Mouse (Mus musculus) cerebellum, adult 2 months (tissue): ENCODE measurements around the gene Carmil1. TPM values are rescaled to one million over a fixed set of nuclear protein-coding genes. Genes with fewer than 3 reads are reported as not detected.

Source experiments
- DNase-seq, 2 experiments: peaks; one replicate each; pipeline ENCODE4 v3.0.0; 2021
- H3K27ac ChIP-seq: fragments of 200-500 bp; 2 replicates; pipeline ENCODE4 v1.5.1; 2012; ENCODE audit warnings: low read length, control low read depth, inconsistent platforms; ENCODE audit not compliant: insufficient read depth
- H3K27me3 ChIP-seq: fragments of 200-500 bp; 2 replicates; pipeline ENCODE4 v1.6.1; 2012; ENCODE audit warnings: inconsistent platforms, mild to moderate bottlenecking, low read length, moderate library complexity; ENCODE audit not compliant: control insufficient read depth, insufficient read depth
- H3K4me1 ChIP-seq: fragments of 200-500 bp; 2 replicates; pipeline ENCODE4 v1.6.1; 2011; ENCODE audit warnings: low read length; ENCODE audit not compliant: control insufficient read depth, insufficient read depth
- H3K4me3 ChIP-seq: fragments of 200-500 bp; replicated peaks from 2 replicates; pipeline ENCODE3; 2011; ENCODE audit warnings: mild to moderate bottlenecking, low read depth, low read length, control low read depth; ENCODE audit not compliant: insufficient read depth
- CTCF ChIP-seq: fragments of 200-500 bp; IDR thresholded peaks from 2 replicates; pipeline ENCODE4 v1.5.1; 2011; ENCODE audit warnings: low read depth, mild to moderate bottlenecking, control low read depth, low read length, moderate library complexity, borderline replicate concordance; ENCODE audit not compliant: insufficient read depth
- POLR2A ChIP-seq: fragments of 200-500 bp; IDR thresholded peaks from 2 replicates; pipeline ENCODE4 v1.6.1; 2011; ENCODE audit warnings: low read length, control low read depth, borderline replicate concordance; ENCODE audit not compliant: insufficient read depth
- WGBS: fragments of 180-500 bp; shearing (Covaris S2); methylation state at CpG from one replicate; pipeline ENCODE4 v1.1.7; 2018; 5-methylcytosine and 5-hydroxymethylcytosine counted together
- polyA plus RNA-seq: library from polyadenylated mRNA; depleted of rRNA; stranded (reverse); fragments of >200 nt; gene quantifications from 2 replicates; pipeline ENCODE4 v1.2.3, GENCODE M21; 2012

Carmil1 gene
- polyA plus RNA-seq, 1 experiment = 24.8 TPM

GRCm38 (mm10) chr13:24251236-24251635 is 29.4 kb downstream of the Carmil1 start:
- no peak for TF ChIP-seq POLR2A
- TF ChIP-seq CTCF = no peak
- Histone ChIP-seq H3K27ac (no peak overlapping the region), H3K4me3 (no peak overlapping the region), H3K27me3 (no peaks in the 10 kb centered on the region), H3K4me1 (peaks cover 6% of the 10 kb centered on the region; the same call in 1 of the 2 replicates)
- DNase-seq = no peak
- WGBS = 93% methylated on average over 7 of the region's 7 CpGs

DNA sequence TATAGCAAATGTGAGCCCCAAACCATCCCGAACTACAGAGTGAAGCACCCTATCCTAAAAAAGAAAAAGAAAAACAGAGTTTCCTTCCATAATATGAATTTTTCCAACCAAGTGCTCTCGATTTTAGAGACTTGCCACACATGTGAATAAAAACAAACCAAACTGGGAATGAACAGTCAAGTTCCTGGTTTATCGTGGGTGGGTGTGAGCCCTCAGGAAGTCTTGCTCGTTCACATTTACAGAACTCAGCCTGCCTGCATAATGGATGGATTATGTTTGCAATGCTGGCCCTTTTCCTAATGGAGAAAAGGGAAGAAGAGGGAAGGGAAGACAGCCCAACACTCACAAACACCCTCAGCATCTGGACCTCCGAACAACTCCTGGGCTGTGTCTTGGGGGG is 32.7 kb downstream of the Carmil1 start:
- TF ChIP-seq CTCF = no peak
- TF ChIP-seq POLR2A = no peak
- WGBS = 90% methylated on average over 5 of the region's 5 CpGs
- H3K27ac ChIP-seq = no peak overlapping the region
- peaks cover 4% of the 10 kb centered on the region; the same call in 1 of the 2 replicates for H3K4me1 ChIP-seq
- no peak for DNase-seq
- H3K27me3 ChIP-seq = no peaks in the 10 kb centered on the region
- H3K4me3 ChIP-seq = no peak overlapping the region

- Histone ChIP-seq H3K27ac (no peak overlapping the region), H3K27me3 (no peaks in the 10 kb centered on the region), H3K4me3 (no peak overlapping the region), H3K4me1 (peaks cover 4% of the 10 kb centered on the region; the same call in 1 of the 2 replicates)
- DNase-seq = no peak
- 91% methylated on average over 3 of the region's 3 CpGs for WGBS
- TF ChIP-seq POLR2A (no peak), CTCF (no peak)
Observed at GRCm38 (mm10) chr13:24247441-24247840, 33.2 kb downstream of the Carmil1 start.

DNA sequence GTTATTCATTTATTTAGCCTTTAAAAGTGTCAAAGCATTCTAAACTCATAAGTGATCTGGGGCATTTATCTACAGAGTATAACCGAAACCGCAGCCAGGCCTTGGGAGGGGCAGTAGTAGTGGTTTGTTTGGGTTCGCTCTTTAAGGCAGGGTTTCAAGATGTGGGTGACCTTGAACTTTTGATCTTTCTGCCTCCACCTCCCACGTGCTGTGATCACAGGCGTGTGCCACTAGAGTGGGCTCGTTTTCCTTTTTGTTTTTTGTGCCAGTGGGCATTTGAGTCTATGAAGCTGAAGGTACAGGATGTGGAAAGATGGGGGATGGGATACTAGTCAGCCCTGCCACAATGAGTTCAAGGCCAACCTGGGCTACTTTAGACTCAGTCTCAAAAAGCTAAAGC is 34.3 kb downstream of the Carmil1 start:
- no peak for DNase-seq
- 89% methylated on average over 6 of the region's 6 CpGs for WGBS
- Histone ChIP-seq H3K27me3 (no peaks in the 10 kb centered on the region), H3K4me1 (peaks cover 3% of the 10 kb centered on the region; the same call in 1 of the 2 replicates), H3K27ac (no peak overlapping the region), H3K4me3 (no peak overlapping the region)
- no peak for TF ChIP-seq CTCF
- TF ChIP-seq POLR2A = no peak

- DNase-seq = no peak
- Histone ChIP-seq H3K4me3 (no peak overlapping the region), H3K27ac (no peak overlapping the region), H3K4me1 (peaks cover 4% of the 10 kb centered on the region), H3K27me3 (no peaks in the 10 kb centered on the region)
- WGBS = 69% methylated on average over 11 of the region's 11 CpGs
- no peak for TF ChIP-seq POLR2A
- no peak for TF ChIP-seq CTCF
Observed at GRCm38 (mm10) chr13:24244613-24245012, 36.0 kb downstream of the Carmil1 start.

- no peaks in the 10 kb centered on the region for H3K27me3 ChIP-seq
- no peak overlapping the region for H3K4me3 ChIP-seq
- WGBS = 88% methylated on average over 4 of the region's 4 CpGs
- H3K27ac ChIP-seq = no peak overlapping the region
- TF ChIP-seq CTCF (no peak), POLR2A (no peak)
- H3K4me1 ChIP-seq = peaks cover 7% of the 10 kb centered on the region
- no peak for DNase-seq
Observed at GRCm38 (mm10) chr13:24243964-24244363, 36.6 kb downstream of the Carmil1 start.

DNA sequence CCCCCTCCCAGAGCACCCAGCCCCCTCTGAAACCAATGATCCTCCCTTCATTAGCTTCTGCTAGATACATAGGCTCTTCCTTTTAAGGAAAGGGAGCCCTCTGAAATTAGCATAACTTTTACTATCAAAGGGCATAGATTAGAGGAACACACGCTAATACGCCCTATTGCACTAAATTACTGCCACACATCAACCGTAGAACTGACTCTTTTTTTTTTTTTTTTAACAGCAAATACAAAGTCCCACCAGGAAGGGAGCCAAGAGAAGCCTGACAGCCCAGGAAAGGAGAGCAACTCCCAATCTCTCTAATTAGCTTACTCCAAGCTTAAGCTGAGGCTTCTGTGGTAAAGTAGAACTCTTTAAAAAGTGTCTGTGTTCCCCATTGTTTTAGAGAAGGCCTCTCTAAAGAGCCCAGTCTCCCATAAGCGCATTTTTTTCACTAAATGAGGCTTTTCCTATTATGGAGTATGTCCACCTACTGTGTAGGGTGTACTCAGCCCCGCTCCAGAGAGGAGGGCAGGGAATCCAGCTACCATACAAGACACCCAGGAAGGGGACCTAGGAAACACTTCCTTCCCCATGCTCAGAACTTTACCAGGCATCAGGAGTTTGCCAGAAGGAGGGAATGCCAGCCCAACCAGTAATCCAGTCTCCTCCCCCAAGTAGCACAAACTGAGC is 38.0 kb downstream of the Carmil1 start:
- H3K4me3 ChIP-seq = no peak overlapping the region
- H3K27me3 ChIP-seq = no peaks in the 10 kb centered on the region
- TF ChIP-seq POLR2A = no peak
- TF ChIP-seq CTCF = no peak
- peaks cover 10% of the 10 kb centered on the region; the same call in 1 of the 2 replicates for H3K4me1 ChIP-seq
- no peak for DNase-seq
- 71% methylated on average over 5 of the region's 5 CpGs for WGBS
- H3K27ac ChIP-seq = no peak overlapping the region

- H3K27ac ChIP-seq = no peak overlapping the region
- WGBS = 96% methylated on average over 5 of the region's 5 CpGs
- TF ChIP-seq CTCF (no peak), POLR2A (no peak)
- H3K4me3 ChIP-seq = no peak overlapping the region
- no peak for DNase-seq
- no peaks in the 10 kb centered on the region for H3K27me3 ChIP-seq
- H3K4me1 ChIP-seq = peaks cover 10% of the 10 kb centered on the region; the same call in 1 of the 2 replicates
Observed at GRCm38 (mm10) chr13:24241201-24241600, 39.4 kb downstream of the Carmil1 start.
